Mouse (Mus musculus) spleen, adult 2 months (tissue): ENCODE data around the gene Morf4l1. TPM values are rescaled to one million over a fixed set of nuclear protein-coding genes. Genes with fewer than 3 reads are reported as not detected.
A peak's percentile ranks its signal among the peaks of the same experiment; 100 is the strongest.

Experiments used
- DNase-seq, 2 experiments: peaks; one replicate each; pipeline versions ENCODE4 v3.0.0 to v3.0.0-alpha.2; 2012 to 2021; ENCODE audit warnings: low spot score in 2 of 2, low read depth in 1 of 2
- H3K27ac ChIP-seq: fragments of 200-500 bp; 2 replicates; pipeline ENCODE4 v1.5.1; 2012; ENCODE audit warnings: low read length, inconsistent platforms; ENCODE audit not compliant: insufficient read depth
- H3K27me3 ChIP-seq: fragments of 200-500 bp; 2 replicates; pipeline ENCODE4 v1.6.1; 2012; ENCODE audit warnings: mild to moderate bottlenecking, moderate library complexity, low read length, inconsistent platforms; ENCODE audit not compliant: control insufficient read depth, insufficient read depth
- H3K36me3 ChIP-seq: fragments of 200-500 bp; 2 replicates; pipeline ENCODE4 v1.6.1; 2012; ENCODE audit warnings: mild to moderate bottlenecking, low read length, inconsistent platforms; ENCODE audit not compliant: control insufficient read depth, insufficient read depth
- H3K4me1 ChIP-seq: fragments of 200-500 bp; 2 replicates; pipeline ENCODE4 v1.6.1; 2011; ENCODE audit warnings: inconsistent platforms; ENCODE audit not compliant: control insufficient read depth, insufficient read depth, insufficient read length
- H3K4me3 ChIP-seq: fragments of 200-500 bp; 2 replicates; pipeline ENCODE4 v1.5.1; 2011; ENCODE audit warnings: mild to moderate bottlenecking, inconsistent platforms; ENCODE audit not compliant: insufficient read depth, insufficient read length; ENCODE audit errors: extremely low read depth
- CTCF ChIP-seq: fragments of 200-500 bp; IDR thresholded peaks from 2 replicates; pipeline ENCODE4 v1.5.1; 2011; ENCODE audit warnings: mild to moderate bottlenecking, inconsistent platforms; ENCODE audit not compliant: insufficient read depth, insufficient read length, insufficient replicate concordance; ENCODE audit errors: extremely low read depth
- POLR2A ChIP-seq: fragments of 200-500 bp; IDR thresholded peaks from 2 replicates; pipeline ENCODE4 v1.6.1; 2011; ENCODE audit warnings: low read depth, low read length, inconsistent platforms
- WGBS: fragments of 180-500 bp; shearing (Covaris S2); methylation state at CpG from one replicate; pipeline ENCODE4 v1.1.7; 2018; 5-methylcytosine and 5-hydroxymethylcytosine counted together
- polyA plus RNA-seq: library from polyadenylated mRNA; depleted of rRNA; stranded (reverse); fragments of >200 nt; gene quantifications from 2 replicates; pipeline ENCODE4 v1.2.3, GENCODE M21; 2012

Gene Morf4l1
- polyA plus RNA-seq, 1 experiment, result 46.2 TPM

DNA sequence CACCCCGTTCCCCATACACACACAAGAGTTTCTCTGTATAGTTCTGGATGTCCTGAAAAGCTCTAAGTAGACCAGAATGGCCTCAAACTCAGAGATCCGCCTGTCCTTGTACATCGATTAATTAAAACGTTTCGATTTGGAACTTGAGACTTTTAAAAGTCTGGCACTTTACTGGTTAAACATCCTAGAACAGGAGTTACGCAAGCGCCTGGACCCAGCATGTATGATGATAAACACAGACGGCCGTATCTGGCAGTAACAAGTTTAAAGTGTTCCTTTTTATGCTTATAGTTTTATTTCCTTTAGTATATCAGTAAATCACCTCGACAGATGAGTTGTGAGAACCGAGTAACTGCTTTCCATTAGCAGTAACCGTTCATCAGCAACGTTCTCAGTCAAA is 1.4 kb downstream of the Morf4l1 start:
- H3K27me3 ChIP-seq, result no peaks in the 10 kb centered on the region
- DNase-seq, result no peak
- peak overlapping the region; percentile 100 for H3K27ac ChIP-seq
- WGBS, result 2% methylated on average over 13 of the region's 13 CpGs
- peak overlapping the region; percentile 98 for H3K4me3 ChIP-seq
- peaks cover 2% of the 10 kb centered on the region for H3K36me3 ChIP-seq
- TF ChIP-seq CTCF (no peak), POLR2A (no peak)
- peaks cover 13% of the 10 kb centered on the region; the same call in 1 of the 2 replicates for H3K4me1 ChIP-seq

GRCm38 (mm10) chr9:90109386-90109785 is 5.2 kb downstream of the Morf4l1 start:
- TF ChIP-seq POLR2A (no peak), CTCF (no peak)
- H3K4me1 ChIP-seq, result peaks cover 13% of the 10 kb centered on the region; the same call in 1 of the 2 replicates
- 20% methylated on average over 6 of the region's 6 CpGs for WGBS
- H3K4me3 ChIP-seq, result no peak overlapping the region
- H3K27me3 ChIP-seq, result no peaks in the 10 kb centered on the region
- peaks cover 4% of the 10 kb centered on the region for H3K36me3 ChIP-seq
- no peak overlapping the region for H3K27ac ChIP-seq
- DNase-seq, result no peak

DNA sequence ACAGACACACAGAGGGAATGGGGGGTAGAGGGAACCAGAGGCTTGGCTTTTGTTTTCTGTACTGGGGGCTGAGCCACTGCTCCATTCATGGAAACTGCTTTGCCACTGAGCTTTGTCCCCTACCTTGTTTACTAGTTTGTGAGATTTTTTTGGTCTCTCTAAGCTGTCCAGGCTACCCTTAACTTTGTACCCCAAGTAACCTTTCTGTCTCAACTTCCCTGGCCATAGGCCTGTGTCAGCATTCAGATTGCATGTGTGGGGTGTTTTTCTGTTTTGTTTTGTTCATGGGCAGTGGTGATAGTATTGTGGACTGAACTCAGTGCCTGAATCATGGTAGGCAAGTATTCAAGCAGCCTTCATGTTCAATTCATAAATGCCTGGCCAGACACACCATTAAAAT is 6.3 kb downstream of the Morf4l1 start:
- no peaks in the 10 kb centered on the region for H3K27me3 ChIP-seq
- peaks cover 13% of the 10 kb centered on the region; the same call in 1 of the 2 replicates for H3K4me1 ChIP-seq
- no peak overlapping the region for H3K27ac ChIP-seq
- TF ChIP-seq POLR2A, result no peak
- TF ChIP-seq CTCF, result no peak
- no peak for DNase-seq
- no peak overlapping the region for H3K4me3 ChIP-seq
- peaks cover 7% of the 10 kb centered on the region for H3K36me3 ChIP-seq

- no peak for DNase-seq
- Histone ChIP-seq H3K4me3 (no peak overlapping the region), H3K27ac (no peak overlapping the region), H3K4me1 (peaks cover 8% of the 10 kb centered on the region; the same call in 1 of the 2 replicates), H3K36me3 (peaks cover 8% of the 10 kb centered on the region), H3K27me3 (no peaks in the 10 kb centered on the region)
- WGBS, result 86% methylated on average over 1 of the region's 1 CpGs
- TF ChIP-seq CTCF, result no peak
- TF ChIP-seq POLR2A, result no peak
Observed at GRCm38 (mm10) chr9:90106915-90107314, 7.7 kb downstream of the Morf4l1 start.

DNA sequence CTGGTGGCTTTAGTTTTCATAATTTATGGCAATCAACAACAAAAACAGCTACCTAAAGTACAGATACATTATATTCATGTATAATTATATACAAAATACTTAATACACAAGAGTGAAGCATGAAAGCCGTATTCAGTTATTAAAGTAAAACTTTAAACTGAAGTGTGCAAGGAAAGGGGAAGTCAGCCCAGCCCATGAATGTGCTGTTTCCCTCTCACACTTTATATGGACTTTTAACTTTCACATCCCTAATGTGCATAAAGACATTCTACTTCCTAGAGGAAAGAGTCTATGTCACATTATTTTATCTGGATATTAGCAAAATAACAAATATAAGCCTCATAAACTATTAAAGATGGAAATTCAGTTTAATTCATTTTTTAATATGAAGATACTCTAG is 9.1 kb downstream of the Morf4l1 start:
- H3K36me3 ChIP-seq, result peaks cover 13% of the 10 kb centered on the region
- TF ChIP-seq CTCF (no peak), POLR2A (no peak)
- DNase-seq, result no peak
- 26% methylated on average over 1 of the region's 1 CpGs for WGBS
- peaks cover 2% of the 10 kb centered on the region; the same call in 1 of the 2 replicates for H3K4me1 ChIP-seq
- no peak overlapping the region for H3K4me3 ChIP-seq
- H3K27me3 ChIP-seq, result no peaks in the 10 kb centered on the region
- H3K27ac ChIP-seq, result no peak overlapping the region

GRCm38 (mm10) chr9:90100760-90101159 is 13.8 kb downstream of the Morf4l1 start:
- TF ChIP-seq CTCF, result peak; percentile 19; the same call in 1 of the 2 replicates
- no peak for TF ChIP-seq POLR2A
- Histone ChIP-seq H3K27me3 (no peaks in the 10 kb centered on the region), H3K36me3 (peaks cover 29% of the 10 kb centered on the region), H3K4me3 (no peak overlapping the region), H3K4me1 (no peaks in the 10 kb centered on the region; the same call in 1 of the 2 replicates), H3K27ac (no peak overlapping the region)
- no peak for DNase-seq
- 59% methylated on average over 2 of the region's 2 CpGs for WGBS

DNA sequence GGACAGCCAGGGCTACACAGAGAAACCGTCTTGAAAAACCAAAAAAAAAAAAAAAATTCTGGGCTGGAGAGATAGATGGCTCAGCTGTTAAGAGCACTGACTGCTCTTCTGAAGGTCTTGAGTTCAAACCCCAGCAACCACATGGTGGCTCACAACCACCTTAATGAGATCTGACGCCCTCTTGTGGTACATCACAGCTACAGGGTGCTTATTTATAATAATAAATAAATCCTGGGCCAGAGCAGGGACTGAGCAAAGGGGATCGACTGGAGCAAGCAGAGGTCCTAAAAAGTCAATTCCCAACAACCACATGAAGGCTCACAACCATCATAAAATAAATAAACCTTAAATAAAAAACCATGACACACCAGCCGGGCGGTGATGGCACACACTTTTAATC is 15.6 kb downstream of the Morf4l1 start:
- H3K36me3 ChIP-seq, result peaks cover 35% of the 10 kb centered on the region
- H3K27me3 ChIP-seq, result no peaks in the 10 kb centered on the region
- H3K4me3 ChIP-seq, result no peak overlapping the region
- 82% methylated on average over 5 of the region's 5 CpGs for WGBS
- no peak for TF ChIP-seq CTCF
- TF ChIP-seq POLR2A, result no peak
- H3K4me1 ChIP-seq, result no peaks in the 10 kb centered on the region
- no peak for DNase-seq
- no peak overlapping the region for H3K27ac ChIP-seq
